Mouse (Mus musculus): Measurements from ENCODE around the gene Cbl. TPM values are rescaled to one million over a fixed set of nuclear protein-coding genes. Genes with fewer than 3 reads are reported as not detected.

Cbl gene
- polyA plus RNA-seq, 1 experiment, result 22.8 TPM

GRCm38 (mm10) chr9:44137846-44138245 is 96.0 kb downstream of the Cbl start:
- TF ChIP-seq POLR2A (IDR thresholded peaks at IDR 0.05; ENCODE audit: extremely low read depth, insufficient read depth, low read length) (no peak), CTCF (IDR thresholded peaks at IDR 0.05; ENCODE audit: extremely low read depth, insufficient read depth, low read length) (no peak)
- Histone ChIP-seq H3K27ac (ENCODE audit: insufficient read depth, low read length) (no peak overlapping the region), H3K4me1 (ENCODE audit: control insufficient read depth, insufficient read depth, low read length) (no peaks in the 10 kb centered on the region), H3K4me3 (ENCODE audit: insufficient read depth, low read length) (no peak overlapping the region)

GRCm38 (mm10) chr9:44135731-44136411 is 98.0 kb downstream of the Cbl start:
- no peak overlapping the region for H3K27ac ChIP-seq (ENCODE audit: insufficient read depth, low read length)
- no peak for TF ChIP-seq CTCF (IDR thresholded peaks at IDR 0.05; ENCODE audit: extremely low read depth, insufficient read depth, low read length)
- no peak for TF ChIP-seq POLR2A (IDR thresholded peaks at IDR 0.05; ENCODE audit: extremely low read depth, insufficient read depth, low read length)
- peak overlapping the region; percentile 45; the same call in 1 of the 2 replicates for H3K4me3 ChIP-seq (ENCODE audit: insufficient read depth, low read length)
- no peaks in the 10 kb centered on the region for H3K4me1 ChIP-seq (ENCODE audit: control insufficient read depth, insufficient read depth, low read length)

DNA sequence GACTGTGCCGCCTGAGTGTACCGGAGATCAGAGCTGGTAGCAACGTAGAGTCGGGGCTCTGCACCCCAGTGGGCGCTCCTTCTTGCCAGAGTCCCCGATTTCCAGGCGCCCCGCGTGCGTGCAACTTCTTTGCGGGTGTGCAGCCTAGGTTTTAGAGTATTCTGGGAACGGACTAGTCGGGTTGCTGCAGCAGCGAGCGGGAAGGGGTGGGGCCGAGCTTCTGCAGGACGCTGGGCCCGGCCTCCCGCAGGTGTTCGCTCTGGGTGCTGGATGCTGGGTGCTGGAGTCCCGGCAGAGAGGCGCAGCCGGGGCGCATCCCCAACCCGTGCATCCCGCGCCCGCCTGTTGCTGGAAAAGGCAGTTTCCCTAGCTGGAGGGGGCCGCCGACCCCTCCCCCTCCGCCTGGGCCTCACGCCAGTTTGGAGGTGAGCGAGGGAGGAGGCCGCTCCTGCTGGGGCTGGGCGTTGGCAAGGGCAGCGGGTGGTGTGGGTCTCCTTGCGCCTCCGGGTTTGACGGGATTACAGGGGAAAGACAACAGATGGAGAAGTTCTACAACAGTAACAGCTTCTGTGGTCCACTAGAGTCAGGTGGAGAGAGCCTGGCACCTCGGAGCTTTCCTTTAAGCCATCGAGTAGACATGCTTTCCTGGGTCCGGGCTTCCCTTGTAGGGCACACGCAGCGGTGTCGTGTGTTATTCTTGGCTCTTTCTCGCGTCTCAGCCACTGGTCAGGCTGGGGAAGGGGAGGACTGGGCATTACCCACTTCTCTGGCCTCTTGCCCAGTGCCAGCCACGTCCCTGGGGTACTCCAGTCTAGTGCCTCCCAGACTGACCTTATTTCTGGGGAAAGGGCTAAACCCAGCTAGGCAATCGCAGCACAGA is 98.8 kb downstream of the Cbl start:
- H3K4me1 ChIP-seq (ENCODE audit: control insufficient read depth, insufficient read depth, low read length), result no peaks in the 10 kb centered on the region
- peak overlapping the region; percentile 45 for H3K4me3 ChIP-seq (ENCODE audit: insufficient read depth, low read length)
- TF ChIP-seq CTCF (IDR thresholded peaks at IDR 0.05; ENCODE audit: extremely low read depth, insufficient read depth, low read length) (no peak), POLR2A (IDR thresholded peaks at IDR 0.05; ENCODE audit: extremely low read depth, insufficient read depth, low read length) (no peak)
- peak overlapping the region; percentile 60; the same call in 1 of the 2 replicates for H3K27ac ChIP-seq (ENCODE audit: insufficient read depth, low read length)

GRCm38 (mm10) chr9:44134101-44134850 is 99.6 kb downstream of the Cbl start, which contains the start of gene Mcam:
Gene Mcam (plus strand): TSS chr9:44134469.
- H3K27ac ChIP-seq (ENCODE audit: insufficient read depth, low read length), result peak within 1 kb of the TSS; percentile 78

DNA sequence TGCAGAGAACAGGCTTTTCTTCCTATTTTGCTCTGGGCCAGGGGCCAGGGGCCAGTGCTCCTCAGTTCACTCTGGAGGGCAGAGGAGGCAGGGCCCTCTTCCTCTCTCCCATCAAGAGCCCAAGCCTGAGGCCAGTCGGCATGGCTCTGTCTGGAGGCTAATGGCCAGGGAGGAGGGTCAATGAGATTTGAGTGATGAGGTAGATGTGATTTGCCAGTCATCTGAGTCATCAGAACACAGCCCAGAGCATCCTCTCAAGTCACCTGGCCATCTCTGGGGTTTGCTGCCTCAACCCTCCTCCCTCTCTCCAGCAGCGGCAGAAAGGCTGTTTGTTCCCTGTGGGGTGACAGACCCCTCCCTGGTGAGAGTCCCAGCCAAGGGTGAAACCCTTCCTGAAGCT is 100.6 kb downstream of the Cbl start:
- TF ChIP-seq POLR2A (IDR thresholded peaks at IDR 0.05; ENCODE audit: extremely low read depth, insufficient read depth, low read length) (no peak), CTCF (IDR thresholded peaks at IDR 0.05; ENCODE audit: extremely low read depth, insufficient read depth, low read length) (no peak)
- peak overlapping the region; percentile 64; the same call in 1 of the 2 replicates for H3K27ac ChIP-seq (ENCODE audit: insufficient read depth, low read length)
- H3K4me3 ChIP-seq (ENCODE audit: insufficient read depth, low read length), result no peak overlapping the region
- no peaks in the 10 kb centered on the region for H3K4me1 ChIP-seq (ENCODE audit: control insufficient read depth, insufficient read depth, low read length)

More at GRCm38 (mm10) chr9:44134101-44134850, 99.6 kb downstream of the Cbl start, which contains the start of gene Mcam:
- no peak for TF ChIP-seq CTCF (IDR thresholded peaks at IDR 0.05; ENCODE audit: extremely low read depth, insufficient read depth, low read length)
- TF ChIP-seq POLR2A (IDR thresholded peaks at IDR 0.05; ENCODE audit: extremely low read depth, insufficient read depth, low read length), result 0 out of 2 replicates have a peak, but pooled peaks have one; percentile 10
- H3K4me3 ChIP-seq (ENCODE audit: insufficient read depth, low read length), result peak within 1 kb of the TSS; percentile 45
- H3K4me1 ChIP-seq (ENCODE audit: control insufficient read depth, insufficient read depth, low read length), result no peaks in the 10 kb centered on the region

- TF ChIP-seq POLR2A (IDR thresholded peaks at IDR 0.05; ENCODE audit: extremely low read depth, insufficient read depth, low read length), result no peak
- no peak for TF ChIP-seq CTCF (IDR thresholded peaks at IDR 0.05; ENCODE audit: extremely low read depth, insufficient read depth, low read length)
- no peak overlapping the region for H3K4me3 ChIP-seq (ENCODE audit: insufficient read depth, low read length)
Observed at GRCm38 (mm10) chr9:44132200-44132599, 101.6 kb downstream of the Cbl start.

DNA sequence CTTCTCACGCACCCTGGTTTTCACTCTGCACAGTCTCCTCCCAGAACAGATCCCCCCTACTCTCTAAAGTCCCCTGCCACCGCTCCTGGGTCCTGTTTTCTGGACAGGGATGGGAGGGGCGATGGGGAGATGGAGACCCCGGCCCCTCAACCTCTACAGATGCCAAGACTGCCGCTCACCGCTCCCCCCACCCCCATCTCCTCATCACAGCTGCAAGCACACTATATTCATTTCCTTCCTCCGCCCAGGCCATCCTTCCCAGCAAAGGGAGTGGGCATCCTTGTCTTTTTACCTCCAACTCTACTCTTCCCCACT is 102.6 kb downstream of the Cbl start:
- no peak overlapping the region for H3K4me3 ChIP-seq (ENCODE audit: insufficient read depth, low read length)
- TF ChIP-seq POLR2A (IDR thresholded peaks at IDR 0.05; ENCODE audit: extremely low read depth, insufficient read depth, low read length), result no peak
- no peak for TF ChIP-seq CTCF (IDR thresholded peaks at IDR 0.05; ENCODE audit: extremely low read depth, insufficient read depth, low read length)
- peaks cover 2% of the 10 kb centered on the region; the same call in 1 of the 2 replicates for H3K4me1 ChIP-seq (ENCODE audit: control insufficient read depth, insufficient read depth, low read length)
- H3K27ac ChIP-seq (ENCODE audit: insufficient read depth, low read length), result peak overlapping the region; percentile 57

More at GRCm38 (mm10) chr9:44132200-44132599, 101.6 kb downstream of the Cbl start:
- Histone ChIP-seq H3K27ac (ENCODE audit: insufficient read depth, low read length) (no peak overlapping the region), H3K4me1 (ENCODE audit: control insufficient read depth, insufficient read depth, low read length) (no peaks in the 10 kb centered on the region)

- TF ChIP-seq POLR2A (IDR thresholded peaks at IDR 0.05; ENCODE audit: extremely low read depth, insufficient read depth, low read length) (no peak), CTCF (IDR thresholded peaks at IDR 0.05; ENCODE audit: extremely low read depth, insufficient read depth, low read length) (no peak)
- Histone ChIP-seq H3K27ac (ENCODE audit: insufficient read depth, low read length) (peak overlapping the region; percentile 82), H3K4me3 (ENCODE audit: insufficient read depth, low read length) (peak overlapping the region; percentile 17; the same call in 1 of the 2 replicates), H3K4me1 (ENCODE audit: control insufficient read depth, insufficient read depth, low read length) (peaks cover 3% of the 10 kb centered on the region; the same call in 1 of the 2 replicates)
Observed at GRCm38 (mm10) chr9:44130581-44131275, 103.1 kb downstream of the Cbl start.

All from cortical plate, adult 2 months (tissue).